Mouse (Mus musculus) spleen, postnatal 4 days (tissue): ENCODE measurements around the gene Adam23.

Experiments used
- DNase-seq, 2 experiments: peaks; one replicate each; pipeline ENCODE4 v3.0.0; 2022; ENCODE audit warnings: low spot score in 2 of 2

Gene Adam23

GRCm38 (mm10) chr1:63484646-63485045 lies 39.0 kb downstream of the Adam23 start:
- DNase-seq, result no peak

GRCm38 (mm10) chr1:63486646-63487045 lies 41.0 kb downstream of the Adam23 start:
- no peak for DNase-seq

- no peak for DNase-seq
Measured at GRCm38 (mm10) chr1:63491001-63491400, 45.3 kb downstream of the Adam23 start.

GRCm38 (mm10) chr1:63493325-63493724 lies 47.6 kb downstream of the Adam23 start:
- DNase-seq, result no peak

- no peak for DNase-seq
Measured at GRCm38 (mm10) chr1:63507386-63507785, 61.7 kb downstream of the Adam23 start.

GRCm38 (mm10) chr1:63508801-63509200 lies 63.1 kb downstream of the Adam23 start:
- DNase-seq, result no peak

- DNase-seq, result no peak
Measured at GRCm38 (mm10) chr1:63511416-63511815, 65.7 kb downstream of the Adam23 start.

- DNase-seq, result no peak
Measured at GRCm38 (mm10) chr1:63517800-63518199, 72.1 kb downstream of the Adam23 start.

- no peak for DNase-seq
Measured at GRCm38 (mm10) chr1:63518814-63519213, 73.1 kb downstream of the Adam23 start.

GRCm38 (mm10) chr1:63529901-63530300 lies 84.2 kb downstream of the Adam23 start:
- DNase-seq, result no peak

- DNase-seq, result no peak
Measured at GRCm38 (mm10) chr1:63534271-63534827, 88.7 kb downstream of the Adam23 start.

GRCm38 (mm10) chr1:63539884-63540613 lies 94.4 kb downstream of the Adam23 start:
- DNase-seq, result no peak

- DNase-seq, result no peak
Measured at GRCm38 (mm10) chr1:63544122-63544521, 98.4 kb downstream of the Adam23 start.

GRCm38 (mm10) chr1:63553039-63553438 lies 107.3 kb downstream of the Adam23 start:
- DNase-seq, result no peak

GRCm38 (mm10) chr1:63561772-63562520 lies 116.3 kb downstream of the Adam23 start:
- DNase-seq, result no peak

- DNase-seq, result no peak
Measured at GRCm38 (mm10) chr1:63563928-63564327, 118.2 kb downstream of the Adam23 start.

GRCm38 (mm10) chr1:63566501-63566900 lies 120.8 kb downstream of the Adam23 start:
- no peak for DNase-seq

GRCm38 (mm10) chr1:63567031-63567430 lies 121.3 kb downstream of the Adam23 start:
- no peak for DNase-seq

- no peak for DNase-seq
Measured at GRCm38 (mm10) chr1:63572229-63572628, 126.5 kb downstream of the Adam23 start.

- no peak for DNase-seq
Measured at GRCm38 (mm10) chr1:63573432-63573831, 127.7 kb downstream of the Adam23 start.

- no peak for DNase-seq
Measured at GRCm38 (mm10) chr1:63573864-63574611, 128.3 kb downstream of the Adam23 start.

- no peak for DNase-seq
Measured at GRCm38 (mm10) chr1:63576803-63577202, 131.1 kb downstream of the Adam23 start.
